Mouse (Mus musculus): ENCODE measurements around the gene Hmg20b.

DNA sequence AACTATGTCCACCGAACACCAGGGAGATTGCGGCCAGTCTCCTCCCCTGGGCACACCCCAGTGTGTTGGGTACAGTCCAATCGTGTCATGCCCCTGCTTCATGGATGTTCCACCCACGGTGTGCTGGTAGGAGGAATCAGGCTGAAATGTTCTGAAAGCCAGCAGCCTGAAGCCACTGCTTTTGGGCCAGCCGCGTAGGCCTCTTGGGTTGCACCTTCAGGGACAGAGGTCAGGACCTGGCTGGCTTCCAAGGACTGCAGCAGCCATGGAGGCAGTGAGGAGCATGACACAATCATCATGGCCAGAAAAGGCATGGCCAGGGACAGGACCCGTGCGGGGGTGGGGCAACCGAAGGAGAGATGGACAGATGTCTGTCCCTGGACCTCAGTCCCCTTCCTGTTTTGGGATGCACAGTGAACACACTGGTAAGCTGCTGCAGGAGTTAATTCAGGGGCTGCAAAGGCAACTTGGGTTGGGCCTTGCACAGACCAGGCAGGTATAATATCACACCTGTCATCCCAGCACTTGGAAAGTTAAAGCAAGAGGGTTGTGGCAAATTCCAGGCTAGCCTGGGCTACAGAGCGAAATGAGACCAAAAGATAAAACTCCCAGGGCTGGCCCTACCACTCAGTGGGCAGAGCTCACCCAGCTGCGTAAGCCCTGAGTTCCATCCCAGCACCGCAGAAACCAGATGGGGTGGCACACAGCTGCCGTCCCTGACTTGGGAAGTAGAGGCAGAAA is 31.5 kb downstream of the Hmg20b start:
- TF ChIP-seq POLR2AphosphoS2 (IDR thresholded peaks at IDR 0.05; ENCODE audit: low read depth, low read length) (no peak), POLR2A (IDR thresholded peaks at IDR 0.05; ENCODE audit: low read depth, low read length) (no peak), SMC3 (IDR thresholded peaks at IDR 0.05; ENCODE audit: low read depth, low read length) (no peak), CTCF (conservative IDR thresholded peaks at IDR 0.05 in 1 of 2, IDR thresholded peaks at IDR 0.05 in 1 of 2; ENCODE audit: low read depth in 2 of 2, low read length in 2 of 2) (no peak)
